In the genomic region with DNA sequence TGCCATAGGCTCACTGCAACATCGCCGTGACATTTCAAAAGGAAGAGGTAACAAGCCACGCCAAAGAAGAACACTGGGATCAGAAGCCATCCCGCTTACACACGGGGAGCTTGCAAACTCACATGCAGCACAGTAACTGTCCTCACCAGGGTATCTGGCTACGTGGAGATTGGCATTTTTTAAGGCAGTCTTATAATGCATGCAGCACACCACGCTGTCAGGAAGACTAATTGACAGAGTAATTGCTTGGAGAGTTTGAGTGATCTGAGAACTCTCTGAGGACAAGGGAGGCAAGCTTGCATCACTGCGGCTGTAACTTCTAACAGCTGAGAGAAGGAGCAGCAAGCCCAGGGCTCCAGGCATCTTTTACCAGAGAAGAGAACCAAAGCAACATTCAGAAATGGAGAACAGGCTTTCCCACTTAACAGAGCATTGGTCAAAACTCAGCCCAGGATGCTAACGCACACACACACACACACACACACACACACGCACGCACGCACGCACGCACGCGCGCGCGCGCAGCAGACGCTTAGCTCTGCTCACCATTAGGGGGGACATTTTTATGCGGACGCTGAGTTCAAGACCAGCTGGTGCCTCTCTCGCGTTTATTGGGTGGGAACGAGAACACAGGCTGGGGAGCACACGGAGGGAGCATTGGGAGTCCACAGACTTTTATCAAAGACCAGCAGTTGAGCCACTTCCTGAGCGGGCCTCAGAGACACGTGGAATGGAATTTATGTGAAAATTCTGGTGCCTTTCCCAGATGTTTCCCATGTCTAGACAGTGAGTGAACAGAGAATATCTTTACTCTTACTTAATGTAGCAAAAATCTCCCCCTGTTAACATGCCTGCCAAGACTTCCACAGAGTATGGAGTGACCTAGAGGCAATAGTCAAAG, we compare ENCODE assay signal across 9 mouse cellular contexts.
DNase-seq lines count a peak whose midpoint lies in the region; ATAC-seq and TF ChIP-seq lines count a peak whose summit lies in the region.
"Had no signal": no experiment of that assay in that cellular context is flagged by ENCODE, and none has a peak within 500 bp of the region (broad histone marks: within the 10 kb centered on the region; RNA-seq: fewer than 3 reads in every experiment).

No protein-coding gene starts in this region.

- peak; percentile 41; the same call in 1 of the 2 replicates for ATAC-seq in lung, embryonic 14.5 days (ENCODE audit: insufficient read depth)
- peak; percentile 87 for ATAC-seq in hindbrain, embryonic 13.5 days (ENCODE audit: low FRiP score)
- ATAC-seq in neural tube, embryonic 14.5 days (ENCODE audit: low read depth) = peak; percentile 44; the same call in 1 of the 2 replicates
- ATAC-seq: Patski had no signal

- WGBS in lung, embryonic 14.5 days = 32% methylated on average over 29 of the region's 29 CpGs
- WGBS in hindbrain, embryonic 13.5 days = 34% methylated on average over 29 of the region's 29 CpGs
- WGBS in neural tube, embryonic 14.5 days = 31% methylated on average over 29 of the region's 29 CpGs

- no peaks in the 10 kb centered on the region for H3K9me3 ChIP-seq in lung, embryonic 14.5 days (ENCODE audit: low read depth, low read length)
- no peaks in the 10 kb centered on the region for H3K9me3 ChIP-seq in hindbrain, embryonic 13.5 days
- no peaks in the 10 kb centered on the region for H3K9me3 ChIP-seq in neural tube, embryonic 14.5 days (ENCODE audit: control insufficient read depth, low read length)

- peaks cover 3% of the 10 kb centered on the region; the same call in 1 of the 2 replicates for H3K4me1 ChIP-seq in lung, embryonic 14.5 days (ENCODE audit: insufficient read depth)
- peaks cover 13% of the 10 kb centered on the region for H3K4me1 ChIP-seq in hindbrain, embryonic 13.5 days (replicated peaks)
- H3K4me1 ChIP-seq in neural tube, embryonic 14.5 days (ENCODE audit: control insufficient read depth, insufficient read depth, low read length) = 0 out of 2 replicates have a peak, but pooled peaks cover 3% of the 10 kb centered on the region

- 0 out of 2 replicates have a peak, but pooled peaks have one; percentile 5 for TF ChIP-seq CTCF in lung, embryonic 14.5 days (IDR thresholded peaks at IDR 0.05; ENCODE audit: low read depth)
- TF ChIP-seq CTCF in left cerebral cortex, adult 2 months (IDR thresholded peaks at IDR 0.05) = no peak

- peak; percentile 52 for DNase-seq in lung, embryonic 14.5 days
- no peak for DNase-seq in lung, postnatal 36 days
- DNase-seq in fibroblast of lung, adult 2 months (ENCODE audit: low read depth) = peak; percentile 76
- no peak for DNase-seq in layer of hippocampus, adult 9-11 months
- no peak for DNase-seq in left cerebral cortex, adult 2 months (ENCODE audit: extremely low spot score in 1 of 2, low spot score in 2 of 2)
- DNase-seq in layer of hippocampus, postnatal 10 days (ENCODE audit: low spot score in 2 of 2) = no peak

- no peaks in the 10 kb centered on the region for H3K36me3 ChIP-seq in lung, embryonic 14.5 days (ENCODE audit: insufficient read depth)
- H3K36me3 ChIP-seq in hindbrain, embryonic 13.5 days = no peaks in the 10 kb centered on the region
- H3K36me3 ChIP-seq in neural tube, embryonic 14.5 days (ENCODE audit: control insufficient read depth, insufficient read depth, low read length) = no peaks in the 10 kb centered on the region

- peak overlapping the region; percentile 43 for H3K4me2 ChIP-seq in lung, embryonic 14.5 days
- H3K4me2 ChIP-seq in hindbrain, embryonic 13.5 days = peak overlapping the region; percentile 43
- peak overlapping the region; percentile 34 for H3K4me2 ChIP-seq in neural tube, embryonic 14.5 days (ENCODE audit: low read depth, low read length)

- intact Hi-C loops in left cerebral cortex, adult 2 months (cut with DNase I) = no loop called here

- no peak overlapping the region for H3K4me3 ChIP-seq in lung, embryonic 14.5 days (ENCODE audit: low read depth, low read length)
- H3K4me3 ChIP-seq in hindbrain, embryonic 13.5 days = peak overlapping the region; percentile 6; the same call in 1 of the 2 replicates
- H3K4me3 ChIP-seq in neural tube, embryonic 14.5 days (ENCODE audit: low read depth, low read length) = no peak overlapping the region
- no peak overlapping the region for H3K4me3 ChIP-seq in left cerebral cortex, adult 2 months

- H3K27ac ChIP-seq in lung, embryonic 14.5 days (ENCODE audit: low read depth) = no peak overlapping the region; the same call in 1 of the 2 replicates
- H3K27ac ChIP-seq in hindbrain, embryonic 13.5 days = no peak overlapping the region
- no peak overlapping the region for H3K27ac ChIP-seq in neural tube, embryonic 14.5 days (ENCODE audit: low read depth, low read length)
- no peak overlapping the region for H3K27ac ChIP-seq in left cerebral cortex, adult 2 months

- no peak overlapping the region for H3K9ac ChIP-seq in lung, embryonic 14.5 days
- H3K9ac ChIP-seq in hindbrain, embryonic 13.5 days = peak overlapping the region; percentile 51
- no peak overlapping the region for H3K9ac ChIP-seq in neural tube, embryonic 14.5 days (replicated peaks; ENCODE audit: low read depth, low read length)

- H3K27me3 ChIP-seq in lung, embryonic 14.5 days (ENCODE audit: insufficient read depth, low read length) = no peaks in the 10 kb centered on the region
- H3K27me3 ChIP-seq in hindbrain, embryonic 13.5 days = no peaks in the 10 kb centered on the region
- H3K27me3 ChIP-seq in neural tube, embryonic 14.5 days (ENCODE audit: control insufficient read depth, insufficient read depth, low read length) = no peaks in the 10 kb centered on the region
- H3K27me3 ChIP-seq: Patski had no signal

Comparison
In these comparisons a context has a peak if more than half of its experiments do, and no peak if none do; other contexts are left out.
1. DNase-seq: peak in lung, embryonic 14.5 days (single experiment) and fibroblast of lung, adult 2 months (single experiment); none in lung, postnatal 36 days (single experiment), layer of hippocampus, adult 9-11 months (single experiment), left cerebral cortex, adult 2 months (0 of 2) and layer of hippocampus, postnatal 10 days (0 of 2).
2. Peak in every context shown above with its lines, with median percentiles within 50 percentile points of each other: ATAC-seq and H3K4me2 ChIP-seq.